Mouse (Mus musculus) splenic B cell, adult 2 months (primary cell): ENCODE results near the gene Btbd35f6.
"Not testable (repeated sequence)": the region's sequence is repeated elsewhere in the genome, so short reads cannot be mapped to it uniquely, and the experiment has no call there.

Experiments
- DNase-seq: peaks from one replicate; pipeline ENCODE4 v3.0.0-alpha.2; 2011; ENCODE audit warnings: low read depth, low spot score
- H3K27me3 ChIP-seq: 2 replicates; pipeline ENCODE4 v1.6.1; 2012; ENCODE audit warnings: mild to moderate bottlenecking, low read length, moderate library complexity, mixed read lengths; ENCODE audit not compliant: control insufficient read depth, poor library complexity, insufficient read depth, severe bottlenecking
- H3K36me3 ChIP-seq: 2 replicates; pipeline ENCODE4 v1.6.1; 2012; ENCODE audit warnings: mild to moderate bottlenecking, low read length, moderate library complexity, mixed read lengths; ENCODE audit not compliant: control insufficient read depth, poor library complexity, insufficient read depth, severe bottlenecking

Btbd35f6 gene

GRCm38 (mm10) chrX:33956440-33956839 is at the start of gene Btbd35f6:
Gene Btbd35f6 (minus strand): TSS chrX:33956540.
- not testable (repeated sequence) for DNase-seq, H3K27me3 ChIP-seq, H3K36me3 ChIP-seq

GRCm38 (mm10) chrX:33986716-33987115 is 30.4 kb upstream of the Btbd35f6 start, which contains the start of gene Gm21870:
Gene Gm21870 (minus strand): TSS chrX:33986816.
- DNase-seq: not testable (repeated sequence)

GRCm38 (mm10) chrX:33930216-33930615 is 26.1 kb downstream of the Btbd35f6 start:
- not testable (repeated sequence) for DNase-seq, H3K27me3 ChIP-seq

More at GRCm38 (mm10) chrX:33986716-33987115, 30.4 kb upstream of the Btbd35f6 start, which contains the start of gene Gm21870:
- not testable (repeated sequence) for H3K27me3 ChIP-seq, H3K36me3 ChIP-seq

GRCm38 (mm10) chrX:33928225-33928624 is 28.1 kb downstream of the Btbd35f6 start:
- not testable (repeated sequence) for H3K36me3 ChIP-seq, H3K27me3 ChIP-seq, DNase-seq

More at GRCm38 (mm10) chrX:33930216-33930615, 26.1 kb downstream of the Btbd35f6 start:
- H3K36me3 ChIP-seq: not testable (repeated sequence)

- not testable (repeated sequence) for H3K36me3 ChIP-seq, H3K27me3 ChIP-seq, DNase-seq
Measured at GRCm38 (mm10) chrX:33926344-33926743, 30.0 kb downstream of the Btbd35f6 start.

DNA sequence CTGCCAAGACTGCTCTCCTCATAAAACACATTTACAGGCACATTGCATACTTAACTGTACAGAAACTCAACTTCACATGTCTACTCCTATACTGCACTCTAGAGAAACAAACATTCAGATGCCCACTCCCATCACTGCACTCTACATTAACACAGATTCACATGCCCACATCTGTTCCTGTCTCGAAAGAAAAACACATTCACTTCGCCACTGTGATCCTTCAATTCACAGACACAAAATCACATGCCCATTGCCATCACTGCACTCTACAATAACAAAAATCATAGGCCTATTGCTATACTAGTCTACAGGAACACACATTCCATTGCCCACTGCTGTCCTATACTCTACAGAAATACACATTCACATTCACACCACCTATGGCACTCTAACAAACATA is 30.9 kb downstream of the Btbd35f6 start:
- H3K36me3 ChIP-seq, DNase-seq, H3K27me3 ChIP-seq: not testable (repeated sequence)
